Mouse (Mus musculus): ENCODE data around the gene Stk38l.

Stk38l gene

DNA sequence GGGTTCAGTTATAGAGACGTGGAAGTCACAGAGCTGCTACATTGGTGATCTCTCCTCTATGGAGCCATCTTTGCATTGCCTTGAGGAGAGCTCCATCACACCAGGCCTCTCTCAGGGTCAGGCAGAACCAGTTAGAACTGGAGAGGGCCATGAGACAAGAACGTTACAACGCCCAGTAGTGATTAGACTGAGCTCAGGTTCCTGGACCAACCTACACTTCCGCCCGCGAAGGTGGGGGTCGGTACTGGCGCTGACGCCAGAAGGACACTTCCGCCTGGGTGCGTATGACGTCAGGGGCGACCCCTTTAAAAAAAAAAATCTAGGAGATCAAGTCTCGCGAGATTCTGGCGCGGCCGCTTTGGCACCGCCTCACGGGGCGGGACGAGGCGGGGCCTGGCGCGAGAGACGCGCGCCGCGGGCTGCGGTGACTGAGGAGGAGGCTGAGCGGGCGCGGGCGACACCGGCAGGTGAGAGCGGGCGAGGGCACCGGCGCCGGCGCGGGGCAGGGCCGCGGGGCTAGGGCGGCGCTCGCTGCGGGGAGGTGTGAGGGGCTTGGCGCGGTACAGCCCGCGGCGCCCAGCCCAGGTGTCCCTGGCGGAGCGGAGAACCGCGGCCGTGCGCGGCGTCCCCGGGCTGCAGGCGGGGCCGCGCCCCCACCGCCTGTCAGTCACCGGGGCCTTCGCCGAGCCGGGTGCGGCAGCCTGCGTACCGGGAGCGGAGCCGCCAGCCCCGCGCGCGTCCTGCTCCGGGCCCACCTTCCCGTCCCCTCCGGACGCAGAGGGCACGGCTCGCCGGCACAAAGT, at the start of gene Stk38l:
Gene Stk38l (plus strand): TSS at position 415 of the 803 bp plus-strand sequence.
- peak; percentile 96 for DNase-seq

GRCm38 (mm10) chr6:146676904-146677303, 47.9 kb upstream of the Stk38l start:
- no peak for DNase-seq

DNA sequence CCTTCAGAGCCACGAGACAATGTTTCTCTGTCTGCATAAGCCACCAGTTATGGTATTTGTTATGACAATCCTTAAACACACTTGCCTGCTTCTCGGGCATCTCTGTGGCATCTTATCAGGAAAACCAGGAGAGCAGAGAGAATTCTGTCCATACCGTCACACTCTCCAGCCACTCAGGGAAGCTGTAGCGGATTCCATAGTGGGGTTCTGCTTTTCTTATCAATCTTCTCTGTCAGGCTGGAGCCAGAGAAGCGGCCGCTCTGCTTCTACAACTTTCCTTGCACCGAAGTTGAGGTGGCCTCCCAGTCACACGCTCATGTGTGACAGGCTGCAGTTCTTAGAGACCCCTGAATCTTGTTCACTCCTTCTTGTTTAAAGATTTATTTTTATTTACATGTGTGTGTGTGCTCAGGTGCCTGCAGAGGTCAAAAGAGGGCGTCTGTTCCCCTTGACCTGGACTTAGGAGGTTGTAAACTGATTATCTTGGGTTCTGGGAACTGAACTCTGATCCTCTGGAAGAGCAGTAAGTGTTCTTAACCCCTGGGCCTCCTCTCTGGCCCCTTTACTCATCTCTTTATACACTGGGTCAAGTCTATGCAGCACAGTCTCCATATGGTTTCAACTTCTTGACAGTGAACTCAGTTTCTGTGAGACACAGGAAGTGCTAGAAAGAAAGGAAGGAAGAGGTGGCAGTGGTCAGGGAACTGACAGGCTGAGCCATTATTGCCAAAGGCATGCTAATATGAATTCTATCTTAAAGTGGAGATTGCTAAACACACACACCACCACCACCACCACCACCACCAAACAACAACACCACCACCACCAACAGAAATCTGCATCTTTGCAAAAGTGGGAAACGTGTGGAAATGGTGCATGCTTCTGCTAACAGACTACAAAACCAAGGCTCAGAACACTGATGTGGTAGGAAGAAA, 46.4 kb upstream of the Stk38l start:
- no peak for DNase-seq

DNA sequence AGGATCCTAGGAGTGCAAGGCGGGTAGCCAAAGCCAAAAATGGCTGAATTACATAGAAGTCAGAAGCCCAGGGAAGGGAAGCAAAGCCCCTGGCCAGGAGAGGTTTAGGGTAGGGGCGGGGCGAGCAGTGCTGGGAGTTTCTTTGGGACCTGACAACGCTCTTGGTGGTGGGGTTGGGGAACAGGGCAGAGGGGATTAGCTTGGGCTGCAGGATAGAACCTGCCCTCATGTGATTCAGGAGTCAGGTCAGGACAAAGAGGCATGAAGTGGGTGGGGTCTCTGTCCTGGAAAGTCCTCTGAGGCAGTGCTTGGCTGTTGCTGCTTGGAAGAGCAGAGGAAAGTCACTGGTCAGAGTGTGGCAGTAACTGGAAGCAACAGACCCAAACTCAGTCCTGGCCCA, 40.9 kb upstream of the Stk38l start:
- no peak for DNase-seq

- peak; percentile 85 for DNase-seq
Measured at GRCm38 (mm10) chr6:146685781-146686308, 39.0 kb upstream of the Stk38l start.

DNA sequence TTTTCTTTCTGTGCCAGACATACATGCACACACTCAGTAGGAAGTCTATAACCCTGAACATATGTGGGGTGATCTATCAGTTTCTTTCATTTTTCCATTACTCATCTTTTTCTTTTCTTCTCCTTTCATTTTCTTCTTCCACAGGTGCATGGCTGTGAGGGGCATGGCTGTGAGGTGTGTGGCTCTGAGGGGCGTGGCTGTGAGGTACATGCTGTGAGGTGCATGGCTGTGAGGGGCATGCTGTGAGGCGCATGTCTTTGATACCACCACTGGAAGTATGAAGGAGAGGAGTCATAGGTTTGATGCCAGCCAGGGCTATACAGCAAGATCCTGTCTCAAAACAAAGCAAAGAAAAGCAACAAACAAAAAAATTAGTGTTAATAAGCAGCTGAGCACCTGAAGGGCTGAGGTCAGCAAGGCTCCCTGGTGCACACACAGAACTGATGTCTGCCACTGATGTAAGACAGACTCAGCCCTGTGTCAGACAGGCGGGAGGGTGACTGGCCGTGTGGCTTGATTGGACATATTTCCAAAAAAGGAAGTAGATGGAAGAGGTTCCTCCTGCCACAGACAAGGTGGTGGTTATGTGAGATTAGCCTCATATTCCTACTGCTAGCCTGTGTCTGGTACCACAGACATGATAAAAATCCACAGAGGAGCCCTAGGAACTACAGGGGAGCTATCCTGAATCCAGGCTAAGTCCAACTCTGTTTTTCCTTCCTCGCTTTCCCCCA, 38.2 kb upstream of the Stk38l start:
- DNase-seq: peak; percentile 53

- DNase-seq: no peak
Measured at GRCm38 (mm10) chr6:146688010-146688409, 36.8 kb upstream of the Stk38l start.

GRCm38 (mm10) chr6:146688861-146689260, 35.9 kb upstream of the Stk38l start:
- DNase-seq: no peak

GRCm38 (mm10) chr6:146697767-146698166, 27.0 kb upstream of the Stk38l start:
- no peak for DNase-seq

DNA sequence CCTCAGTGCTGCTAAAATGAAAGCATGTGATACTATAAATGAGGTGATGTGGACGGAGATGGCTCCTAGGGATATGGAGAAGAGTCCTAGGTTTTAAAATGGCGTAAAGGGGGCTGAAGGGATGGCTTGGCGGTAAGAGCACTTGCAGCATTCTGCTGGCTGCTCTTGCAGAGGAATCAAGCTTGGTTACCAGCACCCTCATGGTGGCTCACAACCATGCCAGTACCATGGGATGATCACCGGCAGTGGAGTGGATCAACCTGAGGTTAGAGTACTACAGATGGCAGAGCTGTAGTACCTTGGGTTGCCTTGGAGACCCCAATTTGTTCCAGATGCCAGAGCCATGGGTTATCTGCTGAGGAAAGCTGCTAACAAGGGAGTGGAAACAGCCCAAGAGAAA, 26.4 kb upstream of the Stk38l start:
- no peak for DNase-seq

- DNase-seq: no peak
Measured at GRCm38 (mm10) chr6:146700461-146700860, 24.3 kb upstream of the Stk38l start.

GRCm38 (mm10) chr6:146702126-146702881, 22.5 kb upstream of the Stk38l start:
- no peak for DNase-seq

DNA sequence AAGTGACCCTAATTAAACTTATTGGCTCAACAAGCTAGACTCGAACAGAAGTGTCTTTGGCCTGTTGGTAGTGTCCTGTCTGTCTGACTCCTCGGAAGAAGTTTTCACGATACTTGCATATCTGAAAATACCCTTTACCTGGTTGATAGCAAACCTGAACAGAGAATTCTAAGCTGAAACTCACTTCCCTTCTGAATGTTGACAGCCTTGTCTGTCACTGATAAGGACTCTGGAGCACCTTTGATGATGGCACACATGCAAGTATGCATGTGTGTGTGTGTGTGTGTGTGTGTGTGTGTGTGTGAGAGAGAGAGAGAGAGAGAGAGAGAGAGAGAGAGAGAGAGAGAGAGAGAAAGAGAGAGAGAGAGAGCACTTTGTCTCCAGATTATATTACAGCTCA, 21.4 kb upstream of the Stk38l start:
- no peak for DNase-seq

GRCm38 (mm10) chr6:146705631-146706030, 19.2 kb upstream of the Stk38l start:
- no peak for DNase-seq

GRCm38 (mm10) chr6:146719606-146720005, 5.2 kb upstream of the Stk38l start:
- DNase-seq: no peak

GRCm38 (mm10) chr6:146723805-146724204, 990 bp upstream of the Stk38l start:
- no peak for DNase-seq

GRCm38 (mm10) chr6:146725384-146725791, 593 bp downstream of the Stk38l start:
- peak; percentile 40 for DNase-seq

DNA sequence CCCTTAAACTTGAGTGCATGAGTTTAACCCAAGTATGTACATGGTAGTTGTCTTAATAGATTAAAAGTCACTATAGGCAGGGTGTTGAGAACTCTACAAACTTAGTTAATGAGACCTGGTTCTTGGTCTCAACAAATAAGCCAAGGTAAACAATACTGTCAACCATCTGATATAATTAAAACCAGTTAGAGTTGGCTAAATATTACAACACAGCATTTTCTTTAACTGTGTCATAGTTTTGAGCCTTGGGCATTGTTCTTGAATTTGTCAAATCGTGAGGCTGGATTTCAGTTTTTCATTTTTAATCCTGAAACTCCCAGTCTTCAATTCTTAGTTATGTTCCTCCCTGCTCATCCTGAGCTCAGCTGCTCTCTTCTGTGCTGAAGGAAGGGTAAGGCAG, 6.2 kb downstream of the Stk38l start:
- no peak for DNase-seq

- no peak for DNase-seq
Measured at GRCm38 (mm10) chr6:146731692-146732091, 6.9 kb downstream of the Stk38l start.

DNA sequence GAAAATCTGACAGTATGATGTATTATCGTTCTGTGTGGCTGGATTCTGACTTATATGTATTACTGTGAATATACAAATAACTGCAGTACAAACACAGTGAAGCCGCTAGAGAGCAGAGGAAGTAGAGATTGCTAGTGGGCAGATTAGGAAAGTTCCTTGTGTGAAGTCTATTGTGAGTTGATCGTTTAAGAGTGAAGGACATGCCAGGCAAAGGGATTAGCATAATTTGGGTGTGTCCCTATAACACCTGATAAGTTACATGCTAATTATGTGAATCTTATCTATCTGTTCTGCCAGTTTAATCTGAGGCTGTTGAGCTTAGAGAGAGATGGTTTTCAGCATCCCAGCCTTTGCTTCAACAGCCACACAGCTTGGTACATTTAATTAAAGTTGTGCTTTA, 7.4 kb downstream of the Stk38l start:
- no peak for DNase-seq

- DNase-seq: no peak
Measured at GRCm38 (mm10) chr6:146732676-146733075, 7.9 kb downstream of the Stk38l start.

DNA sequence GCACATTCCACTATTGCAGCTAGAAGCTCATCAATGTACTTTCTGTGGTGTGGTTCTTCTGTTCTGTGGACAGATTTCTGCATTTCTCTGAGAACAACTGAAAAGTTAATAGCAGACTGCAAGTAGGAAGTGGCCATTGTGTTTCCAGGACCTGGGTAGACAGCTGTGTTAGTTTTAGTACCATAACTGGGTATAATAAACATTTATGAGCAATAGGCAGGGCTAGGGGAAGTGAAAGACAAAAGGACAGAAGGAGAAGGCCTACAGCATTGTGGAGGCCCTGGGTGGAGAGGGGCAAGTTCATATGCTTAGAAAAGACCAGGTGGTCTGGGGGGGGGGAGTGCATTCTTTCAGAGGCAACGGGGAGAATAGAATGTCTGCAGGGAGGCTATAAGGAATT, 8.8 kb downstream of the Stk38l start:
- DNase-seq: no peak
